Mouse (Mus musculus) lung, postnatal 0 days (tissue): ENCODE results near the gene Hyal1. TPM values are rescaled to one million over a fixed set of nuclear protein-coding genes. Genes with fewer than 3 reads are reported as not detected.
A peak's percentile ranks its signal among the peaks of the same experiment; 100 is the strongest.

Experiments
- ATAC-seq: fragments of 200-750 bp; cut with Nextera tagmentation; 2 replicates; pipeline ENCODE4 v1.8.0; 2017; ENCODE audit warnings: moderate library complexity
- DNase-seq: peaks from one replicate; pipeline ENCODE4 v3.0.0-alpha.2; 2016; ENCODE audit warnings: low spot score
- H3K27ac ChIP-seq: fragments of 300-500 bp; sonication (generic); 2 replicates; pipeline ENCODE4 v1.5.1; 2014; ENCODE audit warnings: antibody characterized with exemption, mild to moderate bottlenecking, low read length, mixed read lengths
- H3K27me3 ChIP-seq: fragments of 300-500 bp; sonication (generic); replicated peaks from 2 replicates; pipeline ENCODE4 v1.6.1; 2014; ENCODE audit warnings: low read length, mixed read lengths; ENCODE audit not compliant: insufficient read depth
- H3K36me3 ChIP-seq: fragments of 300-500 bp; sonication (generic); 2 replicates; pipeline ENCODE4 v1.6.1; 2014; ENCODE audit warnings: low read length, mixed read lengths; ENCODE audit not compliant: insufficient read depth
- H3K4me1 ChIP-seq: fragments of 300-500 bp; sonication (generic); 2 replicates; pipeline ENCODE4 v1.6.1; 2014; ENCODE audit warnings: antibody characterized with exemption, low read depth, low read length, mixed read lengths; ENCODE audit not compliant: insufficient read depth
- H3K4me2 ChIP-seq: fragments of 300-500 bp; sonication (generic); replicated peaks from 2 replicates; pipeline ENCODE4 v1.6.1; 2014; ENCODE audit warnings: low read depth, mild to moderate bottlenecking, low read length, moderate library complexity, mixed read lengths
- H3K4me3 ChIP-seq: fragments of 300-500 bp; sonication (generic); 2 replicates; pipeline ENCODE4 v1.5.1; 2014; ENCODE audit warnings: low read depth, low read length
- H3K9ac ChIP-seq: fragments of 300-500 bp; sonication (generic); replicated peaks from 2 replicates; pipeline ENCODE4 v1.6.1; 2014; ENCODE audit warnings: low read depth, mild to moderate bottlenecking
- H3K9me3 ChIP-seq: fragments of 300-500 bp; sonication (generic); 2 replicates; pipeline ENCODE4 v1.6.1; 2016; ENCODE audit warnings: low read length, mixed read lengths
- CTCF ChIP-seq: IDR thresholded peaks from 2 replicates; pipeline ENCODE4 v1.5.1; 2016; ENCODE audit warnings: antibody characterized with exemption, mild to moderate bottlenecking
- EP300 ChIP-seq: IDR thresholded peaks from 2 replicates; pipeline ENCODE4 v1.6.1; 2016; ENCODE audit warnings: antibody characterized with exemption, mild to moderate bottlenecking, control low read depth
- WGBS: fragments of 180-500 bp; shearing (Covaris S2); extraction: QIAGEN DNeasy Blood & Tissue Kit; methylation state at CpG from one replicate; pipeline ENCODE4 v1.1.7; 2014; 5-methylcytosine and 5-hydroxymethylcytosine counted together
- polyA plus RNA-seq: library from polyadenylated mRNA; unstranded; fragments of >200 nt; fragmentation: Nextera tagmentation; extraction: Ambion mirVana; gene quantifications from 2 replicates; pipeline ENCODE4 v1.2.1, GENCODE M21; 2015

Gene Hyal1
- polyA plus RNA-seq, 1 experiment from 2014 or later, result 11.0 TPM

DNA sequence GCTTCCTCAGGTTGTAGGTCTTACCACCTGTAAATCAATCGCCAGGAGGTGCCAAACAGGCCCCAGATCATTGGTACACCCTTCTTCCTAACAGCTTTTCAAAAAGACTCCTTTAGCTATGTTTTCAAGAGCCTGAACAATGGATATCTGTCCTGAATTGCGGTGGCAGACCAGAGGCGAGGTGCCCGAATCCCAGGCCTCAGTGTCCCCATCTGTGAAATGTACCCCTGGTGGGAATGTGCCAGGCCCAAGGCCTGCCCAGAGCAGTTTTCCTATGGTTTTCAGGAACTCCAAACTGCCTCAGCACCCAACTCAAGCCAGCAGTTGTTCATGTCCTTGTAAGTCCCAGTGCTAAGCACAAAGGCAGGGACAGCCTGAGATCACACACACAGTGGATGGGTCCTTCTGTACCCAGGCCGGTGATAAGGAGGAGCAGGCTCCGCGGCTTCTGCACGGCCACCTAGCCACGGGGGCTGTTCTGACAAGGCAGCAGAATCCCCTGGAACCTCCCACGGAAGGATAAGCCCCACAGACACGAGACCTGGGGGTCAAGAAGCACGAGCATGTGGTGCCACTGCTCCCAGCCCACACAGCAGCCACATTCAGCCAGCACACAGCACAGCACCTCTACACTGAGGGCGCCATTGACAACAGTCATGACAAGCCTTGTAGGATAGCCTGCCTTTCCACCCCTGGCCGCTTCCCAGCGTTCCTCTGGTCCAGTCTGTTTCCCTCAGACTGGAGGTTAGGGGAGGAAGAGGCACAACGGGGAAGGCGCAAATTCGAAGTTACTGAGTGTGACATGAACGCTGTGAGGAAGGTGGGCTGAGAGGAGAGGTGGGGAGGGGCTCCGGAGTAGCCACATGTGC is 50.9 kb downstream of the Hyal1 start:
- no peak for DNase-seq
- Histone ChIP-seq H3K36me3 (0 out of 2 replicates have a peak, but pooled peaks cover 4% of the 10 kb centered on the region), H3K4me1 (peaks cover 52% of the 10 kb centered on the region)

DNA sequence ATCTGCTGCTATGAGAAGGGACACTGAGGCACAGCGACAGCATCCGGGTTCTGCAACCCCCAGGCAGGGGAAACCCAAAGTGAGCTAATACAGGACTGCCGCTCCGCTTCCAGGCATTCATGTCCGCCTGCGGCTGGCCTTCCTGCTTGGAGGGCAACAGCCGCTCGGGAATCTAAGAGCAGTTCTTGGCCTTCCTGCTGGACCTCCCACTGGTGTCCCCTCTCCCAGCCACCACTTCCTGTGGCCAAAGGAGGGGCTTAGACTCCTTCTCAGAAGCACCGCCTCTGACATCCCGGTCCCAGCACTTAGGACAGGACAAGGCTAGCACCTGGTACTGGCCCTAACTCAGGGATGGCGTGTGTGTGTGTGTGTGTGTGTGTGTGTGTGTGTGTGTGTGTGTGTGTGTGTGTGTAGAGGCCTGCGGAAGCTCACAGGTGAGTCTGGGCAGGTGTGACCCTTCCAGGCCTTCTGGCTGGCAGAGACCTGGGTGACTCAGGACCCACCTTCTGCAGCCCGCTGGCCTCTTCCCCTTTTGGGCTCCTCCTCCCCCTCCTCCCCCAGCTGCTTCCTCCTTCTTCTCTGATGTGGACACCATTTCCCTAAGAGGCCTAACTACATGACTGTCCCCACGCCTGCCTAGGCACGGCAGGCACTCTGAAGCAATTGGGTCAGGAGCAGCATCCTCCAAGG is 52.1 kb downstream of the Hyal1 start:
- TF ChIP-seq CTCF (no peak), EP300 (no peak)
- H3K27me3 ChIP-seq, result no peaks in the 10 kb centered on the region
- 0 out of 2 replicates have a peak, but pooled peaks cover 4% of the 10 kb centered on the region for H3K36me3 ChIP-seq
- H3K9ac ChIP-seq, result peak overlapping the region; percentile 1
- no peak overlapping the region; the same call in 1 of the 2 replicates for H3K4me3 ChIP-seq
- H3K4me2 ChIP-seq, result peak overlapping the region; percentile 30
- ATAC-seq (peak; percentile 31), DNase-seq (peak; percentile 77)
- H3K27ac ChIP-seq, result peak overlapping the region; percentile 86
- no peaks in the 10 kb centered on the region for H3K9me3 ChIP-seq
- H3K4me1 ChIP-seq, result peaks cover 55% of the 10 kb centered on the region
- WGBS, result 41% methylated on average over 14 of the region's 15 CpGs

More for the DNA sequence above, 50.9 kb downstream of the Hyal1 start:
- Histone ChIP-seq H3K27ac (peak overlapping the region; percentile 86), H3K4me2 (peak overlapping the region; percentile 41; the same call in 1 of the 2 replicates), H3K9me3 (no peaks in the 10 kb centered on the region), H3K4me3 (no peak overlapping the region), H3K9ac (peak overlapping the region; percentile 23; the same call in 1 of the 2 replicates), H3K27me3 (no peaks in the 10 kb centered on the region)
- 37% methylated on average over 20 of the region's 20 CpGs for WGBS
- TF ChIP-seq CTCF, result no peak
- no peak for TF ChIP-seq EP300
- ATAC-seq, result no peak

DNA sequence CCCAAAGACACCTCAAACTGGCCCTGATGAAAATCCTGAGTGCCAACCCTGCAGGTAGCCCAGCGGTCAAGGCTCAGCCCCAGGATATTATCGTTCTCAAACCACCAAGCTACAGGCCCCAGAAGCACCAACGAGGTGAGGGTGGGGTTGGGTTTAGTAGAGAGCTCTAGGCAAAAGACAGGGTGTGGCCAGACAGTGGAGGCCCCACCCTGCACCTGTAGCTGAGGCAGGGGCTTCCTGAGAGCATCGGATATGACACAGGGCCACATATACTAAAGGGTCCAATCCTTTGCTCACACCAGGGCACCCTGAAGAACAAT is 52.6 kb downstream of the Hyal1 start:
- no peak for TF ChIP-seq EP300
- no peak for TF ChIP-seq CTCF

DNA sequence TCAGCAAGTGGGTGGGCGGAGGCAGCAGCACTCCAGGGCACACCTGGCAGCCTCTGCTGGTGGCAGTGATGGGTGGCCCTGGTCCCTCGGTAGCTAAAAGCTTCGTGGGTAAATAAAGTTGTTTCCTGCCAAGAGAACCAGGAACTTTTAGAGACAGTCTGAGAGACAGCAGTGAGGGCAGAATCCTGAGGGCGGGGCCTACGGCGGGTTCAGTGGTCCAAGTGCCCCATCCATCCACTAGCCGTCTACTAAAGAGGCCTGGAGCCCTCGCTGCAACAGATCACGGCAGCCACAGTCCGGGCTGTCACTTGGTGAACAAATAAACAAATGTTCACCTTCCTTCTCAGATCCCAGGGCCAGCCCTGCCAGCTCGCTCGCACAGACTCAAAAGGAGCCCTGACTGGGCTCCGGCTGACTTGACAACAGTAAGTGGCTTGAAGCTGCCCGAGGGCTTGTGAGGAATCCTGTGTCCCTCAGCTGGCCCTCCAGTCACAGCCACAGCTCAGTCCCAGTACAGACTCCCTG is 53.2 kb downstream of the Hyal1 start:
- peak overlapping the region; percentile 86 for H3K27ac ChIP-seq
- peak overlapping the region; percentile 27 for H3K4me2 ChIP-seq
- peaks cover 55% of the 10 kb centered on the region for H3K4me1 ChIP-seq
- 17% methylated on average over 14 of the region's 14 CpGs for WGBS
- no peaks in the 10 kb centered on the region for H3K9me3 ChIP-seq
- H3K9ac ChIP-seq, result peak overlapping the region; percentile 20; the same call in 1 of the 2 replicates
- no peak overlapping the region for H3K4me3 ChIP-seq
- ATAC-seq (no peak), DNase-seq (no peak)
- 0 out of 2 replicates have a peak, but pooled peaks cover 4% of the 10 kb centered on the region for H3K36me3 ChIP-seq
- TF ChIP-seq CTCF (no peak), EP300 (no peak)
- no peaks in the 10 kb centered on the region for H3K27me3 ChIP-seq

More for the DNA sequence above, 52.6 kb downstream of the Hyal1 start:
- Histone ChIP-seq H3K9me3 (no peaks in the 10 kb centered on the region), H3K4me1 (peaks cover 55% of the 10 kb centered on the region), H3K4me3 (no peak overlapping the region), H3K27ac (peak overlapping the region; percentile 86), H3K36me3 (0 out of 2 replicates have a peak, but pooled peaks cover 4% of the 10 kb centered on the region), H3K4me2 (peak overlapping the region; percentile 27), H3K9ac (peak overlapping the region; percentile 1; the same call in 1 of the 2 replicates), H3K27me3 (no peaks in the 10 kb centered on the region)
- no peak for DNase-seq
- no peak for ATAC-seq
- WGBS, result 37% methylated on average over 4 of the region's 4 CpGs

DNA sequence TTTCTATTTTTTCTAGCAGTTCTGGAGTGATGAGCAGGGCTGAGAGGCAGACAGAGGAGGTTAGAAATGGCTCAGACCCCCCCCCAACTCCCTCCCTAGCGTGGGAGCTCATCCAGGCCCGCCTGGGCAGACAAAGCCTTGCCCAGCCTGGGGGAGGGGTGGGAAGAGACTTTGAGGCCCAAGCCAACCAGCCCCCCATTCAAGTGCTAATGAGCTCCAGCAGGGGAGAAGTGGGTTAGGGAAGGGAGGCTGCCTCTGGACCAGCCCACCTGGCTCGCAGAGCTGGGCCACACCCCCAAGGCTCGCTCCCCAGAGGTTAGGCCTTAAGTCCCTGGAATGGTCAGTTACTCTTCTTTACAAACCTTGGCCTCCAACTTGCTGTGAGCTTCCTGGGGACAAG is 53.8 kb downstream of the Hyal1 start:
- Histone ChIP-seq H3K36me3 (0 out of 2 replicates have a peak, but pooled peaks cover 2% of the 10 kb centered on the region), H3K9me3 (no peaks in the 10 kb centered on the region), H3K9ac (no peak overlapping the region), H3K4me2 (peak overlapping the region; percentile 23; the same call in 1 of the 2 replicates), H3K4me3 (no peak overlapping the region), H3K27ac (peak overlapping the region; percentile 86), H3K4me1 (peaks cover 55% of the 10 kb centered on the region), H3K27me3 (no peaks in the 10 kb centered on the region)
- WGBS, result 16% methylated on average over 4 of the region's 4 CpGs
- no peak for TF ChIP-seq CTCF
- DNase-seq (no peak), ATAC-seq (no peak)

Other genes starting within 250 kb of the Hyal1 start
- 5.9 and 8.3 TPM in 2 replicates for gene Hemk1, start 238.6 kb upstream of the Hyal1 start, polyA plus RNA-seq
- gene 6430571L13Rik, start 236.3 kb upstream of the Hyal1 start, polyA plus RNA-seq, result 0.23 and 0.36 TPM in 2 replicates
- 0.04 TPM in 1 of 2 replicates, not detected in the other for gene Cacna2d2, start 177.3 kb upstream of the Hyal1 start, polyA plus RNA-seq
- 48.4 and 48.5 TPM in 2 replicates for gene Tmem115, start 43.0 kb upstream of the Hyal1 start, polyA plus RNA-seq
- gene Cyb561d2, start 34.7 kb upstream of the Hyal1 start, polyA plus RNA-seq, result 29.7 and 34.7 TPM in 2 replicates
- gene Nprl2, start 34.7 kb upstream of the Hyal1 start, polyA plus RNA-seq, result 24.7 and 28.0 TPM in 2 replicates
- 9.1 and 10.7 TPM in 2 replicates for gene Zmynd10, start 29.6 kb upstream of the Hyal1 start, polyA plus RNA-seq
- 86.1 and 97.7 TPM in 2 replicates for gene Rassf1, start 25.4 kb upstream of the Hyal1 start, polyA plus RNA-seq
- gene Tusc2, start 13.7 kb upstream of the Hyal1 start, polyA plus RNA-seq, result 38.1 and 41.5 TPM in 2 replicates
- gene Hyal2, start 9.0 kb upstream of the Hyal1 start, polyA plus RNA-seq, result 103 and 104 TPM in 2 replicates
- 17.9 and 22.0 TPM in 2 replicates for gene Naa80, start 2.0 kb downstream of the Hyal1 start, polyA plus RNA-seq
- 1.7 and 2.2 TPM in 2 replicates for gene Hyal3, start 3.9 kb downstream of the Hyal1 start, polyA plus RNA-seq
- gene Ifrd2, start 10.7 kb downstream of the Hyal1 start, polyA plus RNA-seq, result 22.4 and 24.1 TPM in 2 replicates
- gene Sema3b, start 32.3 kb downstream of the Hyal1 start, polyA plus RNA-seq, result 31.9 and 34.3 TPM in 2 replicates
- gene Gnai2, start 58.4 kb downstream of the Hyal1 start, polyA plus RNA-seq, result 414 and 417 TPM in 2 replicates
- gene Slc38a3, start 92.6 kb downstream of the Hyal1 start, polyA plus RNA-seq, result 0.51 and 0.81 TPM in 2 replicates
- 0.23 and 0.30 TPM in 2 replicates for gene Gnat1, start 102.8 kb downstream of the Hyal1 start, polyA plus RNA-seq
- 23.4 and 24.9 TPM in 2 replicates for gene Sema3f, start 133.5 kb downstream of the Hyal1 start, polyA plus RNA-seq
- 119 and 128 TPM in 2 replicates for gene Rbm5, start 194.1 kb downstream of the Hyal1 start, polyA plus RNA-seq